Mouse (Mus musculus) embryonic fibroblast, embryonic 13.5 days (primary cell): ENCODE measurements around the gene Prdm16.

Source experiments
- CTCF ChIP-seq: IDR thresholded peaks from 2 replicates; pipeline ENCODE4 v1.5.1; 2011; ENCODE audit warnings: mild to moderate bottlenecking, control low read depth, low read length, moderate library complexity, borderline replicate concordance; ENCODE audit not compliant: insufficient read depth
- POLR2A ChIP-seq: IDR thresholded peaks from 2 replicates; pipeline ENCODE4 v1.6.1; 2011; ENCODE audit warnings: low read depth, mild to moderate bottlenecking, control low read depth, low read length, moderate library complexity

GRCm38 (mm10) chr4:154297761-154298160, 338.9 kb downstream of the Prdm16 start:
- TF ChIP-seq CTCF (no peak), POLR2A (no peak)
